Mouse (Mus musculus): ENCODE results near the gene Them5.

GRCm38 (mm10) chr3:94362138-94362537, 20.2 kb downstream of the Them5 start, which contains the start of gene C2cd4d:
- no peak for TF ChIP-seq CTCF (IDR thresholded peaks at IDR 0.05; ENCODE audit: low read depth, low read length)
- no peak for TF ChIP-seq POLR2A (IDR thresholded peaks at IDR 0.05; ENCODE audit: extremely low read depth, insufficient read depth, low read length)
